Mouse (Mus musculus): ENCODE data around the gene Casc1.

DNA sequence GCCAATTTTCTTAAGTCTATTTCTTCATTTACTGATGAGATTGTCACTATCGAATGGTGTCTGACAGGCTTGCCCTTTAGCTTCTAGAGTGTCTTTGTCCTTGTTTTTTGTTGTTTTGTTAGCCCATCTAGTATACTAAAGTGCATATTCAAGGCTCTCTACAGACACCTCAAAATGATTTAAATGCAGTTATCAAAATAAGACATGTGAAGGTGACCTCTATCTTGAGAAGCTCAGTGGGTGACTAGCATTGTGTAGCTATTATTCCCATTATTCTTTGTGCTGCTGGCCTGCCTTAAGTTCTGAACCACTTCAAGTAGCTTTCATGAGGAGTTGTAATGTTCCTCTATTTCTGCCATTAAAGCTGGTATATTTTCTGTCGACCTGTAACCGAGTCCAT, 5.0 kb upstream of the Casc1 start:
- TF ChIP-seq POLR2A (IDR thresholded peaks at IDR 0.05; ENCODE audit: borderline replicate concordance, insufficient read depth, low read length), result no peak
- no peak for TF ChIP-seq CTCF (IDR thresholded peaks at IDR 0.05; ENCODE audit: borderline replicate concordance, insufficient read depth, low read depth, low read length)
